Mouse (Mus musculus) ovary, postnatal 36 days (tissue): ENCODE measurements around the gene Hck.

Experiments
- DNase-seq: peaks from one replicate; pipeline ENCODE4 v3.0.0; 2022; ENCODE audit warnings: low spot score, mixed read lengths

The Hck gene

GRCm38 (mm10) chr2:153108313-153109264 lies at the start of gene Hck:
Gene Hck (plus strand): TSS chr2:153108468.
- peak; percentile 60 for DNase-seq

DNA sequence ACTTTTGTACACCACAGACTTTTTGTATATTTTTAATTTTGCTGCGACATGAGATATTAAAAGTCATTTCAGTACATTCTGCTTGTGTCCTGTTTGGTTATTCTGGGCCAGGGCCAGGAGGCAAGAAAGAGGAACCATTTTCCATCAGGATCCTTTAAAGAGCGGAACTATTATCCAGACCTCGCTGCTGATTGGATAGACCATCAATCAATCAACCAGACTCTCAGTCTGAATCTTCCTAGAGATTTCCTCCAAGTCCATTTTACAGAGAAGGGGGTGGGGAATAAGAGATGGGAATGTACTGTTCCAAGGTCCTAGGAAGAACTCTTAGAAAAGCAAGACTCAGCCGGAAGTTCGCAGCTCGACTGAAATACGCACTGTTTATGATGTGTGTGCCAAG lies 48.1 kb upstream of the Hck start:
- DNase-seq: no peak

- DNase-seq: no peak
Measured at GRCm38 (mm10) chr2:153063394-153063793, 44.9 kb upstream of the Hck start.

DNA sequence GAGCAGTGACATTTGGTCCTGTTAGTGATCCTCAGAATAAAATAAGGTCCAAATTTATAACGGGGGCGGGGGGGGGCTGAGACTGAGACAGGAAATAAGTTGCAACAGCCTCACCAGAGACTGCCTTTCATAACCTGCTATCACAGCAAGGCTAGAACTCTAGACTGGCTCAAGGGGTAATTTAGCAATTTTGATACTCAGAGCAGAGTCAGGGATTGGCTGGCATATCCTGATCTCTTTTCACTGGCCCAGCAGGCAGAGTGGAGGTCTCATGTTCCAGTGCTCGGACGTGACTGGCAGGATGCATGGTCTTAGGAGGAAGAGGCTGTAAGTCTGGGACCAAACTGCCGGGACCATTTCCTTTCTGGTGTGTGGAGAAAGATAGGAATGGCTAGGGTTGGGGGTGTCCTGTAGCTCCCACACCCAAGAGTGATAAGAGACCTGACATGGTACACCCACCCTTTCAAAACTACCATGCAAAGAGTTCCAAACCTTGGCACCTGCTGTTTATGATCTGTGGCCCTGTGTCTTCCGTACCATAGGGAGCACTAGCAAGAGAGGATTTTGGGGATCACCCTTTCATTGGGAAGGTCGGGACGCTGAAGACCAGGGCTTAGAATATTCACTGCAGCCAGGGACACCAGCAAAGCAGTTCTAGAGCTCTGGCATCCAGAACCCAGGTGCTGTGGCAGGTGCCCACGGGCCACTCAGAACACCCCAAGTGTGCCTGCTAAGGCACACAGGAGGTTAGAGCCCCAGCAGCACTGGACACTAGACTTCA lies 43.9 kb upstream of the Hck start:
- DNase-seq: no peak

DNA sequence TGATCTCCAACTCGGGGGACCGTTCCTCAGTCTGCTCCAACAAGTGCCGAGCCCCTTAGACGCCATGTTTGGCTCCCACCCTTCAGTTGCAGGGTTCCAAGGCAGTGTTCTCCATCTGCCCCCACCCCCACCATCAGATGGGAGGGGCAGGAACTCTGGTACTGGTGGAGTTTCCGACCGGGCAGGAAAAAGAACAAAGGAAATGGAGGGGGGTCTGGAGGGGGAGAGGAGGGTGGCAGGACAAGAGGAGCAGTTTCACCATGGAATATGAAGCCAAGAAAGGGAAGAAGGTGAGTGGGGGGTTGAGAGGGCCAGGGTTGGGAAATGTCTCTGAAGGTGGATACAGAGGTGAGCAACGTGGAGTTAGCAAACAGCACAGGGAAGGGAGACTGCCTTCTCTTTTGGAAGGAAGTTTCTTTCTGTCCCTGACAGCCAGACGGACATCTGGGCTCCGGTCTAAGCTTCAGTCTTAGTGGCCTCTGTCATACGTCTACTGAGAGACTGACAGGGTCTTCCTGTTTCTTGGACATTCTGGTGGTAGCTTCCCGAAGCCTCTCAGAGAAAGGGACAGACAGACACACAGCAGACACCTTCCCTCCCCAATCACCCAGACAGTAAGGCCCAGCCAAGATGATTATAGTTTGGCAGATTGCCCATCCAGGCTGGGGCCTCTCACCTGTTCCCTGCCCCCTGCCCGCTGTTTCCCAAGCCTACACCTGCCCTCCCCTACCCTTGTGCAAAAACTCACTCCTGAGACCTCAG lies 42.3 kb upstream of the Hck start, which contains the start of gene Ccm2l:
Gene Ccm2l, plus strand, starts transcription at position 209 of the 762 bp plus-strand sequence.
- no peak for DNase-seq

DNA sequence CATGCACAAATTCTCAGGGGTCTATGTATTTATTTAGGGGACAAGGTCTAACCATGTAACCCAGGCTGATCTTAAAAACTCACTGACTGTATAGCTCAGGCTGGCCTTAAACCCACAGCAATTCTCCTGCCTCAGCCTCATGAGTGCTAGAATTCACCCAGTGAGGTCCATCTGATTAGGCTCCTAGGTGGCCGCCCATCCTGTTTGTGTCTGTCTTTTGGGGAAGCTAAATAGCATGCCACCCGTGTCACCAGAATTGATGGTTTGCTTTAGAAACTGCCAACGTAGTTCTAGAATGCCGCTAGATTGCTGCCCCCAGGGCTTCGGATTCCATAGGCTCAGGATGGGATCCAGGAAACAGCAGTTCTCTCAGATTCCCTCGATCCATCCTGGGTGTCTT lies 41.3 kb upstream of the Hck start:
- DNase-seq: no peak

GRCm38 (mm10) chr2:153070762-153071490 lies 37.3 kb upstream of the Hck start:
- no peak for DNase-seq

DNA sequence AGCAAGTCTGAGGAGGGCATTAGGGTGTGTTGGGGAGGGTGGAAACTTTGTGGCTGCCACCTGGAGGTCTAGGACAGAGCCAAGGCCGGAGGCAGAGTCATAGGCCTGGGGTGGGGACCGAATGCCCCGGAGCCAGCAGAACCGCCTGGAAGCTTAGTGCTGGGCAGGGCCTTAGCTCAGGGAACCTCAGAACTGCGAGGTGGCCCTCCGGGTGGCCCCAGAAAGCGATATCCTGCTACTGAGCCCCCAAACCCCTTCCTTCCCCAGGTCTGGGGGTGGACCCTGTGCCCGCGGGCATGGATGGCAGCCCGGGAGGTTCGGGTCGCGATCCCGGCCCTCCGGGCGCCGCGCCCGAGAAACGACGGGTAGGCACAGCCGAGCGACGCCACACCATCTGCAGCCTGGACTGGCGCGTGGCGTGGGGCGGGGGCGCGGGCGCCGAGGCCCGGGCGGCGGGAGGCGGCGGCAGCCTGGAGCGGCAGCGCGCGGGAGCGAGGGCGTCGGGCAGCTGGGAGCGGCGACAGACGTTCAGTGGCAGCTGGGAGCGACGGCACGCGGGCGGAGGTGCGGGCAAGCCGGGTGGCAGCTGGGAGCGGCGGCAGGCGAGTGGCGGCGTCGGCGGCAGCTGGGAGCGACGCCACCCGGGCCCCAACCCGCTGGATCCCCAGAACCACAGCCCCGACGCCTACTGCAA lies 36.6 kb upstream of the Hck start:
- DNase-seq: no peak

DNA sequence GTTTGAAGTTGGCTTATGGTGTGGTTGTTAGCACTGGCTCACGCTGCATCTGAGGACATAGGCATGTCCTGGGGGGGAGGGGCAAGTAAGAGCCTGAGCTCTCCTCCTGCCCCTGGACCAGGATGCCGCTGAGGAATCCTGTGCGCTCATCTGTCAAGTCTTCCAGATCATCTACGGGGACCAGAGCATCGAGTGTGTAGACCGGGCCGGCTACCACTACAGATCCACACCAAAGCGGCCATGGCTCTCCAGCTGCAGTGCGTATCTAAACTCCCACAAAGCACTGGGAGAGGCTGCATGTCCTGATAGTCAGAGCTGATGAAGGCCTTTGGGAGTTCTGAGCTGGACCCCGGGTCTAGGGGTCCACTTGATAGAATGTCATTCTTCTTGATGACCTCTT lies 33.6 kb upstream of the Hck start:
- no peak for DNase-seq

- DNase-seq: no peak
Measured at GRCm38 (mm10) chr2:153075961-153076360, 32.3 kb upstream of the Hck start.

GRCm38 (mm10) chr2:153080841-153081523 lies 27.3 kb upstream of the Hck start:
- peak; percentile 53 for DNase-seq

DNA sequence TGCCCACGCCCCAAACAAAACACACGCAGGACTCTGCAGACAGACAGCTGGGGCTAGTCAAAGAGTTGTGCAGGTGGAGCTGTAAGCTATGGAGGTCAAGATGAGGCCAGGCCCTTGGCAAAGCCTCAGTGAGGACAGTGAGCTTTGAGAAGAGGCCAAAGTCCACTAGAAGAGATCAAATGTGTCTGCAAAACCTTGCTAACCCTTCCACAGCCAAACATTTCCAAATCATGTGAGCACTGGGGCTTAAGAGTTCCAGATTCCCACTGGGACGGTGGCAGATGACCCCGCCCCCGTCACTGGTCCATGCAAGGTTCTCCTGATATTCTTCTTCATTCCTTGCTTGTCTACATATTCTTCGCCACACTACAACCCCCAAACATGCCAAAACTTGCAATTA lies 26.4 kb upstream of the Hck start:
- DNase-seq: no peak

DNA sequence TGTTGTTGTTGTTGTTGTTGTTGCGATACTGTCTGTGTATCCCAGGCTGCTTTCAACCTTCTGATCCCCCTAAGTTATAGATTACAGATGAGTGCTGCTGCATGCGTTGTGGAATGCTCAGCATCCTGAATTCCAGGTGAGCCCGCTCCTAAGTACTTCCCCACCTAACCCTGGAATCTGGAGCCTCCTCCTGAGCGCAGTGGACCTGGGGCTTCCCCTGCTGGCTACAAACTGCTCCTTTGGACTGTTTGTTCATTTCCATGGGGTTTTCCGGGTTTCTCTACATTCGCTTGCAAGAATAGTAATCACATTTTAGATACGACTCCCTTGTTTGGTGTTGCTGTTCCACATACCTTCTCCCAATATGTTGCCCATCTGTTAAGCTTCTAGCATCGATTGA lies 25.0 kb upstream of the Hck start:
- no peak for DNase-seq

- no peak for DNase-seq
Measured at GRCm38 (mm10) chr2:153083824-153084223, 24.4 kb upstream of the Hck start.

DNA sequence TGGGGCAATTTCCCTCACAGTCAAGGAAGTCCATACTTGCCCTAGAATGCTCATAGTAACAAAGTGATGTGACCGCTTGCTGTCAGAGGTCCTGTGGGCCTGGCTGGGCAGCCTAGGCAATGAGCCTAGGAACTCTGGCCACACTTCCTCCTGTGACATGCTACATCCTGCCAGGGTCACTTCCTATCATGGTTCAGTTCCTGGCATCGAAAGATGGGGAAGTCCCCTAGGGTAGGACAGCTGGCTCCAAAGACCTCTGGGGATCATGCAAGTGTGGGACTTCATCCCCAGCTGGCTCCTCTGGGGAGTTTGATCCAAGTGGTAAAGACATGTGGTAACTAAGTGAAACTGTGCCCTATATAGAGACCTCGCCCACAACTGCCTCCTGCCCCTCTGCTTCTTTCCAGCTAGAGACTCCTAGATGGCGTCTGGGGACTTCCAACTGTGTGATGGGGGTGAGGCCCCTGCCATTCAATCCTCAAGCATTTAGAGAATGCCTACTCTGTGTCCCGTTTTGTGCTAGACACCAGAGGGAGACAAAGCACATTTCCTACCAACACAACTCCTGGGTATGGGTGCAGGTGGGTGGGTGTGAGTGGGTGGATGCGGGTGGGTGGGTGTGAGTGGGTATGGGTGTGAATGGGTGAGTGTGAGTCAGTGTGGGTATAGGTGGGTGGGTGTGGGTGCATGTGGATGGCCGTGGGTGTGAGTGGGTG lies 23.8 kb upstream of the Hck start:
- no peak for DNase-seq

- no peak for DNase-seq
Measured at GRCm38 (mm10) chr2:153085556-153085955, 22.7 kb upstream of the Hck start.

DNA sequence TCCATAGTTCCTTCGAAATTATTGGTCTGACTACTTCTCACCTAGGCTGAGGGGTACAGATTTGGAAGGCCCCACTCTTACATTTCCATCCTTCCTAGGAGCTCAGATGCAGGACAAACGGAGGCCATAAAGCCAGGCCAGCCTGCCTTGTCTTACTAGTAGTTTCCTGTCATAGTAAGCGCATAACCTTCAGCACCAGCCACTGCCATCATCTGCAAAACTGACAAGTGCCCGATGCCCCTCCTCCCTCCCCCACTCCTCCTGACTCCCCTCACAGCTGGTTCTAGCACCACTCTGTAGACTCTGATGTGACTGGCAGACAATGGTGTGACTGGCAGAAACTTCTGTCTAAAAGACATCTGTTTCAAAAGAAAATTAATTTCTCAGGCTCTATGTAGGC lies 22.1 kb upstream of the Hck start:
- DNase-seq: no peak

- DNase-seq: no peak
Measured at GRCm38 (mm10) chr2:153087091-153087490, 21.2 kb upstream of the Hck start.

- no peak for DNase-seq
Measured at GRCm38 (mm10) chr2:153089316-153089715, 19.0 kb upstream of the Hck start.
